Mouse (Mus musculus): ENCODE results near the gene Stab2. TPM values are rescaled to one million over a fixed set of nuclear protein-coding genes. Genes with fewer than 3 reads are reported as not detected.

The Stab2 gene
- polyA plus RNA-seq, 1 experiment from 2014 or later = 0.08 TPM

Other genes with a start within 250 kb of the Stab2 start
- not detected in 2 replicates for gene Gm49358, start 244.1 kb downstream of the Stab2 start, polyA plus RNA-seq (2015; fragmentation: Nextera tagmentation; extraction: Ambion mirVana)
- 6.6 and 6.7 TPM in 2 replicates for gene Nt5dc3, start 229.0 kb downstream of the Stab2 start, polyA plus RNA-seq (2015; fragmentation: Nextera tagmentation; extraction: Ambion mirVana)
- gene 1700113H08Rik, start 50.0 kb upstream of the Stab2 start, polyA plus RNA-seq (2015; fragmentation: Nextera tagmentation; extraction: Ambion mirVana) = 0.45 and 0.47 TPM in 2 replicates